Mouse (Mus musculus): ENCODE results near the gene Slc31a1.

The Slc31a1 gene

GRCm38 (mm10) chr4:62398956-62399355 lies 38.4 kb downstream of the Slc31a1 start:
- intact Hi-C loops (cut with DNase I), result no loop called here

GRCm38 (mm10) chr4:62406133-62406532 lies 45.6 kb downstream of the Slc31a1 start:
- intact Hi-C loops (cut with DNase I), result loop anchor here (5.0 kb wide), 1 partner anchor 44 kb away; the partner anchor contains the start of genes Fkbp15 and Slc31a1

DNA sequence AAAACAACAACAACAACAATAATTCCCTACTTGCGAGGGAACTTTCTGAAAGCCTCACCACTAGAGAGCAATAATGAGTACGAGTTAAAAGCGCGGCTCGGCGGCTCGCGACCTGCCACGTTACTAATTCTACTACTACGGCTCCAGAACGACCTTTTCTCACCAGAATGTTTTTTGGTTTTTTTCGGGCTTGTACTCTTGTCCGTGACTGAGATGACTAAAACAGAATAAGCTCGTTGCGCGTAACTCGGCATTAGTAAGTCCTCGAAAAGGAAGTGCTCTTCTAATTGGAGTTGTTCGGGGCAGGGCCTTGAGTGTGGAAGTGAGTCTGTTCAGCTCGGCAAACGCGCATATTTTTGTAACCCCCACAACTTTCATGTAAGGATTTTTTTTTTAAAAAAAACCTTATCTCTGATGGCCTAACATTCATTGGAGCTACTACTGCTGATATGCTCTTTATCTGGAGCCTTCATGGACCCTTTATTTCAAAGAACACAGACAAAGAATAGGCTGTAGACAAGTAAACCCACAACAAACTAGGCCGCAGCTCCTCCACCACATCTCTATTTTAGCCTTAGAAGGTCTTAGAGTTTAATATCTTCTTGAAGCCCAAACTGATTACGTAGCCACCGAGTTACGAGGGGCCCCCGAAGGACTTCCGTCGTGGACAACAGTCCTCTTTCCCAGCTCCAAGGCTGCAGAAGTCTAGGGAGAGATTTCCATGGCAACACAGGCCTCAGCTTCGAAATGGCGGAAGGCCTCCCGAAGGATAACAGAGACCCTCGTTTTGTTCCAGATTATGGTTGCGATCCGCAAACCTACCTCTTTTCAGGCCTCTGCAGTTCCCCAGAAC lies 47.4 kb downstream of the Slc31a1 start:
- intact Hi-C loops (cut with DNase I), result loop anchor here (5.0 kb wide), 1 partner anchor 46 kb away; the partner anchor contains the start of genes Fkbp15 and Slc31a1

DNA sequence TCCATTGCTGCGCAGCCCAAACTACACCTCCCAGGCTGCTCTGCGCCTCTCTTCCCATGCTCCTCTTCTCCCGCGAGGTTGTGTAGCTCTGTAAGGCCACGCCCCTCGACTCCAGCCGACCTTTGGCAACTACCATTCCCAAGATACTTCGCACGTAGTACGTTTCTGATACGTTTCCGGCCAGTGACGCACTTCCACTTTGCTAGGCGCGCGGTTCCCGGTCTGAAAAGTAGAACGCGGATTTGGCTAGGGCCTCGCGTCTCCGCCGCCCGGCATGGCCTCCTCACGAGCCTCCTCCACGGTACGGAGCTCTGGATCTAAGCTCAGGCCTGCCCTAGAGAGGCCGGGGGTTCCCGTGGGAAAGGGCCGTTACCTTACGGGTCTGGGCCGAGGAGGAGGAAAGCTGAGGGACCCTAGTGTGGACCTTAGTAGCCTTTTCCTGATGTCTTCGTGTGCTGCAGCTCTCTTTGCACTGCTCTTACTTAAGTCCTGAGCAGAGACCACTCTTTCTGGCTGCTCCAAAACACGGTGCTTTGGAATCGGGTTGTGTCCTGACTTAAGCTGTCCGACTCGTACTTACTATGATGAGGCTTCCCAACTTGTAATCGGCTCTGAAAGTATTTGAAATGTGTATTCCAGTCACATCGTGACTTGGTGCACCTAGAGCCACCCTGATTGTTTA lies 48.2 kb downstream of the Slc31a1 start, which contains the start of the genes Cdc26 and Prpf4:
Gene Cdc26 (minus strand): TSS at position 42 of the 682 bp plus-strand sequence.
Gene Prpf4 (plus strand): TSS at position 197 of the 682 bp plus-strand sequence.
- intact Hi-C loops (cut with DNase I), result loop anchor here (5.0 kb wide), 1 partner anchor 46 kb away; the partner anchor contains the start of genes Fkbp15 and Slc31a1

GRCm38 (mm10) chr4:62409615-62410014 lies 49.1 kb downstream of the Slc31a1 start:
- intact Hi-C loops (cut with DNase I), result loop anchor here (5.0 kb wide), 2 partner anchors 47 to 113 kb away; partner anchors contain the start of genes Fkbp15 and Slc31a1

GRCm38 (mm10) chr4:62410325-62410724 lies 49.8 kb downstream of the Slc31a1 start:
- intact Hi-C loops (cut with DNase I), result loop anchor here (5.0 kb wide), 1 partner anchor 112 kb away; no protein-coding TSS in a partner anchor

- intact Hi-C loops (cut with DNase I), result loop anchor here (5.0 kb wide), 1 partner anchor 111 kb away; no protein-coding TSS in a partner anchor
Observed at GRCm38 (mm10) chr4:62411606-62412005, 51.1 kb downstream of the Slc31a1 start.

GRCm38 (mm10) chr4:62418448-62418847 lies 57.9 kb downstream of the Slc31a1 start:
- intact Hi-C loops (cut with DNase I), result no loop called here

GRCm38 (mm10) chr4:62419091-62419490 lies 58.6 kb downstream of the Slc31a1 start:
- intact Hi-C loops (cut with DNase I), result no loop called here

GRCm38 (mm10) chr4:62425891-62426290 lies 65.4 kb downstream of the Slc31a1 start:
- intact Hi-C loops (cut with DNase I), result no loop called here

GRCm38 (mm10) chr4:62427978-62428758 lies 67.6 kb downstream of the Slc31a1 start:
- intact Hi-C loops (cut with DNase I), result no loop called here

- intact Hi-C loops (cut with DNase I), result no loop called here
Observed at GRCm38 (mm10) chr4:62429616-62430015, 69.1 kb downstream of the Slc31a1 start.

- intact Hi-C loops (cut with DNase I), result no loop called here
Observed at GRCm38 (mm10) chr4:62430678-62431077, 70.2 kb downstream of the Slc31a1 start.

DNA sequence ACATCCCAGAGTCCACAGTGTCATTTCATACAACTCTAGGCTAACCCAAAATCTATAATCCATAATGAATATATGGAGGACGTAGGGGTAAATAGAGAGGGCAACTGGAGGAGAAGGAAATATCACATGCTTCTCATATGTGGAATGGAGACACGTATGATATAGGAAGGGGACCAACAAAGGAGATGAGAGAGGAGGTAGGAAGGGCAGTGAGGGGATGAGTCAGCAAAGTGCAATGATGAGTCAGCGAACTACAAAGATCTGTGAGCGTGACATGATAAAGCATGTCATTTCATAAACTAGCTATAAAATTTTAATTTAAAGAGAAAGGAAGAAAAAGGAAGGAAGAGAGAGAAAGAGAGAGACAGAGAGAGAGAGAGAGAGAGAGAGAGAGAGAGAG lies 71.0 kb downstream of the Slc31a1 start:
- intact Hi-C loops (cut with DNase I), result no loop called here

DNA sequence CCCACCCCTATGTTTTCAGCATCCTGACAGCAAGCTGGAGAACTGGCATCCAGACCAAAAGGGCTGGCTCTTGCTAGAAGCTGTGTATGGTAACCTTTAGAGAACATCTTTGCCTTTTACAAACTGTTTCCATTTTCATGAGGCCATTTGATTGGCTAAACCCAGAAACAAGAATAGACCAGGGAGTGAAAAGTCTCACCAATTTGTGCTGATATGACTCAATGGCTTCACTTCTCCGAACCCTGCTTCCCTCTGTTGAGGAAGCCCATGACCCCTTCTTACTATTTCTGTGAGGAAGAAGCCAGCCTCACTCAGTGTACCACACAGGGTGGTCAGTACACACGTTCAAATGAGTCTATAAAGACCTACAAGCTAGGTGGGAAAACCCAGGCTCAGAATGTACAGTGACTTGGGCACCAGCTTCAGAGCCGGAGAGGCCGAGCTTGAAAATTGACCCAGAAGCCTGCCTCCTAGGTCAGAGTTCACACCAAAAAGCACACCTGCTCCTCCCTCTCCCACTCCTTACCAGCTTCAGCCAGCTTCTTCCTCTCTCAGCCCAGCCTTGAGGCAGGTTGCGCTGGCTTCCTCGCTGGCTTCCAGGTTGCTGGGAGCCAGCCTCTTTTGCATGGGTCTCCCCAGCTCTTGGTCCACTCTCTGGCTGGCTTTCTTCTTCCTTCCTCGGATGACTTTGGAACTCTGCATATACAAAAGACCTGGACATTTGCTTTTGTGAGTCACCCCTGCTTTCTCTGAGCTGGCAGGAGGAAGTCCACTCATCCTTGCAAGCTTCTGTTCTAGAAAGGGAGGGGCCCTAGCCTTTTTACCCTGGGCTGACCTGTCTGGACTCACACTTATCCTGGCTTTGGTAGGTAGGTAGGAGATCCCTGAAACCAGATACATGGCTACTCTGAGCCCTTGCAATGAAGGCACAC lies 73.7 kb downstream of the Slc31a1 start:
- intact Hi-C loops (cut with DNase I), result no loop called here

DNA sequence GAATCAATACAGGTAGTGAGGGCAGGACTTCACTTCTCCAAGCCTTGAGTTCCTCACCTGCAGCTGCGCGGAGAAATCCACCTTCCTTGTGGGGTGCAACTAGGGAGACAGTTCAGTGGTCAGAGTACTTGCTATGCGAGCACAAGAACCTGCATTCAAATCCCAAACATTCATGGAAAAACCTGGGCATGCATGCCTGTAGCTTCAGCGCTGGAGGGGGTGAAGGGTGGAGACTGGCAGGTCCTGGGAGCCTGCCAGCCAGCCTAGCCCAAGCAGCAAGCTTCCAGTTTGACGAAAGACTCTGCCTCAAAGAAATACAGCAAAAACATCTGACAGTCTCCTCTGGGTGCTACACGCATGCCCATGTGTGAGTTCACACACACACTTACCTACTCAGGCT lies 74.6 kb downstream of the Slc31a1 start, which contains the start of gene Rnf183:
Gene Rnf183 (minus strand): TSS at position 172 of the 400 bp plus-strand sequence.
- intact Hi-C loops (cut with DNase I), result no loop called here

DNA sequence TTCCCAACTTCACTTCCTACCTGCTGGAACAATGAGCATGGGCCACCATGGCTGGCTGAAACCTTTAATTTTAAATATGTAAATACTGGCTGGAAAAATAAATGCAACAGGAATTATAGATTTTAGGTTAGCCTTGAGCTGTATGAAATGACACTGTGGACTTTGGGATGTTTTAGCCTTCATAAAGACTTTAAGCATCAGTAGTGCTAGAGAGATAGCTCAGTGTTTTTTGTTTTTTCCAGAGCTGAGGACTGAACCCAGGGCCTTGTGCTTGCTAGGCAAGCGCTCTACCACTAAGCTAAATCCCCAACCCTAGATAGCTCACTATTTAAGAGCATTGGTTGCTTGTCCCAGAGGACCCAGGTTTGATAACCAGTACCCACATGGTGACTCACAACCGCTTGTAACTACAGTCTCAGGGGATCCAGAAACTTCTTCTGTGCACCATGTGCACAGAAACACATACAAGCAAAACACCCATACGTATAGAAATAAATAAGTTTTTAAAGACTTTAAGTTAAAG lies 76.8 kb downstream of the Slc31a1 start:
- intact Hi-C loops (cut with DNase I), result no loop called here

DNA sequence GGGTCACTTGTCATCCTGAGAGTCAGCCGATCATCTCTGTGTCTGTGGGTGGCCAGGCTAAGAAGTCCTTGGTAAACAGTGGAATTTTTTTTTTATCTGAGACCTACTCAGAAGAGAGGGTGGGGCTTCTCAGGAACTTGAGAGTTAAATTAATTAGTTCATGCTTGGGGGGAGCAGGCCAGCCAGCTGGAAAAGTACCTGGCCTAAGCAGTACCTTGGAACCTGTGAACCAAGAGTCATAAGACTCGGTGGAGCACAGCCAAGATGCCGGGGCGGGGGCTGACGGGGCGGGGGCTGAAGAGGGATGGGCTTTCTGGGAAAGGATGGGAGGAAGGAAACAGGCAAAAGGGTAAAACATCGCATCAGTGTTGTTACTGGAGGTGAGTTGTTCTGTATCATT lies 77.3 kb downstream of the Slc31a1 start:
- intact Hi-C loops (cut with DNase I), result no loop called here

GRCm38 (mm10) chr4:62439793-62440192 lies 79.3 kb downstream of the Slc31a1 start:
- intact Hi-C loops (cut with DNase I), result no loop called here

DNA sequence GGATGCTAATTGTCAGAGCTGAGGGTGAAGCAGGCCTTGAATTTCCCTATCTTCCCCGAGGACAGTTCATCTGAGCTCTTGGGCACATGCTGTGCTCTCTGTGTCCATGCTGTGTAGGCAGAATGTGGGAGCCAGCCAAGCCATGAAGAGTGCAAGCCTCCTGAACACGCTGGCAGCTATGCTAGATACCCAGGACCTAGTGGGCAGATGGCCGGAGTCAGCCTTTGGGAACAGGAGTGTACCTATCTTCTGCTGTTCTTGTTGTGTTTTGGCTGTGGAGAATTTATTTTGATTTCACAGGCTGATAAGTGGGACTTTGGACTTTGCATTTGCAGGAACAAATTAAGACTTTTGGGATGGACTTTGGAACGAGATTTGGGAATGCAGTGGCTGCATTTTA lies 80.0 kb downstream of the Slc31a1 start:
- intact Hi-C loops (cut with DNase I), result no loop called here

Measured in adrenal gland (tissue).